Mouse (Mus musculus) splenic B cell, adult 2 months (primary cell): ENCODE results near the gene Fn1.

Experiments
- DNase-seq: peaks from one replicate; pipeline ENCODE4 v3.0.0-alpha.2; 2011; ENCODE audit warnings: low read depth, low spot score
- H3K27me3 ChIP-seq: 2 replicates; pipeline ENCODE4 v1.6.1; 2012; ENCODE audit warnings: mild to moderate bottlenecking, low read length, moderate library complexity, mixed read lengths; ENCODE audit not compliant: control insufficient read depth, poor library complexity, insufficient read depth, severe bottlenecking
- H3K36me3 ChIP-seq: 2 replicates; pipeline ENCODE4 v1.6.1; 2012; ENCODE audit warnings: mild to moderate bottlenecking, low read length, moderate library complexity, mixed read lengths; ENCODE audit not compliant: control insufficient read depth, poor library complexity, insufficient read depth, severe bottlenecking

Gene Fn1

DNA sequence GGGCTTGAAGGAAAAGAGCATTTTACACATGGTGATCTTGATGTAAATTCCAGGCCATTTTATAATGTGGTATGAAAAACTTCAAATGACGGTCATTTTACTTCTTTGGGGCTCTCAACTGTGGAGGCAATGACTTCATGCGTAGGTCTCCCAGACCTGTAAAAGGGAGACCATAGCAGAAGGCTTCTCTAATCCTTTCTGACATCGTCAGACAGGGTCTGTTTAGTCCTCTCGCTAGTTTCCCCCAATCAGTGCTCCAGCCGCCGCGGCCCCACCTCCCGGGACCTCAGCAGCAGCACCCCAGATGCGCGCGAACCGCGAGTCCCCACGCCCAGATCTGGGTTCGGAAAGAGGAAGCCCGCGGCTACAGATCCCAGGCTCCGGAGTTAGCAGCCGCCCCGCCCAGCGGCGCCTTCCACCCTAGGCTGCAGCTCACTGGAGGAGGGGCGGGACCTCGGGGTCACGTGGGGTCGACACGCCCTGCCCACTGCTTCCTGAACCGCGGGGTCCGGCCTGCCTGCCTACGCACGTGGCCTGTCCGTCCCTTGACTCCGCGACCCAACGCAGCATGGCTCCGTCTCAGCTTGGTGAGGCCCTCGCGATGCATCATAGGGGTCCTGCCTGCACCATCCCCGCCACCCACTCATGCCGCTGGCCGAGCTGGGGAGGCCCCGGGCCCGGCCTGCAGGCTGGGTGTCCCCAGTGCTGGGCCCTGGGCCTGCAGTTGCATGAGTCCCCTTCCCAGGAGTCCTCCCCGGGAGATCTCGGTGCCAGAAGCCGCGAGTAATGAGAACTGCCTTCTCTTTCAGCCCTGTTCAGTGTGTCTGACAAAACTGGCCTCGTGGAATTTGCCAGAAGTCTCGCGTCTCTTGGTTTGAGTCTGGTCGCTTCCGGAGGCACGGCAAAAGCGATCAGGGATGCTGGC is 96.0 kb downstream of the Fn1 start, which contains the start of gene Atic:
TSS of gene Atic (plus strand) at position 463 of the 925 bp plus-strand sequence.
- peak; percentile 95 for DNase-seq
- Histone ChIP-seq H3K27me3 (no peaks in the 10 kb centered on the region), H3K36me3 (peaks cover 2% of the 10 kb centered on the region; the same call in 1 of the 2 replicates)

DNA sequence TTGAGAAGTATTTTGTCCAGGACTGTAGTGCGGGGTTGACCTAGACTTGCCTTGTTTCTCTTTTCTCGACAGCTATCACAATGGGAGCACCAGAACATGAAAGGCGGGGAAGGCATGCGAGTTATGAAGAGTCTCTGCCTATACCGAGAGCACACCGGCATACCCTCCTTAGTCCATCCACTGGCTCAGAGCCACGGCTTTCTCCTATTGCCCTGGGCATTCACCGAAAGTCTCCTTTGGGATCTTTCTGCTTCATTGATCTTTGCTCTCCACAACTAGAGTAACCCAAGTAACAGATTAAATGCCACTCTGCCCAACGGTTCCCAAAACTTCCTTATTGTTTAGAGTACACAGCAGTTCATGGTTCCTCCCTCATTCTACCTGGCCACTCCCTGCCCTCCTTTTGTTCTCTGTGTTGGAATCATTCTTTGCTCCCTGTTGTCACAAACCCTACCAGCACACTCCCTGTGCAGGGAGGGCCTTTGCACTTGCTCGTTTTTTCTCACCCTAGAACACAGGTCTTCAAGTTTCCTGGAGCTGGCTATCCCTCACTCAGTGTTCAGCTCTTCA is 102.3 kb downstream of the Fn1 start:
- Histone ChIP-seq H3K36me3 (no peaks in the 10 kb centered on the region), H3K27me3 (no peaks in the 10 kb centered on the region; the same call in 1 of the 2 replicates)
- DNase-seq, result no peak

DNA sequence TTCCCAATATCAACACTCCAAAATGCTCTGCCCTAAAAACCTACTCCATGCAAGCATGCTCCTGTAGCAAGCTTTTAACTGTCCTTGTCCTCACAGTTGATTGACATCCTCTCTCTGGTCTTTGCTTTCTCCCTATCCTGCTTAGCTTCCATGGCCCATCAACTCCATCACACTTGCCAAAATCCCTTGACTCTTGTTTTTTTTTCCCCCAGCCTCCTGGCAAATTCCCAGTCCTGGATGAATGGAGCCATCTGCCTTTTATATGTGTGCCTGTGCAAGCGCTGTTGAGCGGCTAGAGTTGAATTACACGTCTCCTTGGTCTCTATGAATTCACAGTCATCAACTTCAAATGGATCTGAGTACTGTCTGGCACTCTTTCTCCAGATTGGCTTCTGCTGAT is 112.6 kb downstream of the Fn1 start:
- Histone ChIP-seq H3K27me3 (no peaks in the 10 kb centered on the region; the same call in 1 of the 2 replicates), H3K36me3 (no peaks in the 10 kb centered on the region)
- DNase-seq, result no peak

DNA sequence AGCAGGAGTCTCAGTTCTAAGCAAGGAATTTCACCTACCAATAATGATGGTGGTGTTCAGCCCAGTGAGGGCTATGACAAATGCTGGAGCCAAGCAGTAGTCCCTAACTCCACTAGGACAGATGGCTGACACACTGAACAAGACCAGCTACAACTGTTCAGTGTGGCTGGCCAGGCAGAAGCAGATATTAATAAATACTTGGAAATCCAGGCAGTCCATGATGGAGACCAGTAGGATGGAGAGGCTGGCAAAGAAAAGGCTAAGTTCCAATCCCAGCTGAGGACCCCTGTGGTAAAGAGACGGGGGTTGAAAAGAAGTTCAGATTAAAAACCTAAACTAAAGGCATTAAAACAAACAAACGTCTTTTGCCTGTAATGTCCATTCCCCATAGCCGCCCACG is 113.4 kb downstream of the Fn1 start:
- Histone ChIP-seq H3K27me3 (no peaks in the 10 kb centered on the region; the same call in 1 of the 2 replicates), H3K36me3 (no peaks in the 10 kb centered on the region)
- no peak for DNase-seq
